Comparison of ENCODE assay signal across 13 mouse cellular contexts in genomic region chr10:4325562-4325961, GRCm38 (mm10). TPM values are rescaled to one million over a fixed set of nuclear protein-coding genes. Genes with fewer than 3 reads are reported as not detected.
DNase-seq lines count a peak whose midpoint lies in the region; ATAC-seq and TF ChIP-seq lines count a peak whose summit lies in the region.
"Had no signal": no experiment of that assay in that cellular context is flagged by ENCODE, and none has a peak within 500 bp of the region (broad histone marks: within the 10 kb centered on the region; RNA-seq: fewer than 3 reads in every experiment).

No protein-coding gene starts in this region.

- peak; percentile 59; the same call in 1 of the 2 replicates for ATAC-seq in intestine, embryonic 14.5 days (replicated peaks; ENCODE audit: low FRiP score, low TSS enrichment, low read depth)
- no peak for ATAC-seq in intestine, postnatal 0 days
- ATAC-seq in neural tube, embryonic 13.5 days (ENCODE audit: low read depth): no peak
- ATAC-seq: hindbrain, embryonic 16.5 days had no signal

- H3K9ac ChIP-seq in intestine, embryonic 14.5 days (ENCODE audit: low read length): no peak overlapping the region
- H3K9ac ChIP-seq in intestine, postnatal 0 days (ENCODE audit: low read depth, low read length): no peak overlapping the region
- no peak overlapping the region for H3K9ac ChIP-seq in neural tube, embryonic 13.5 days
- H3K9ac ChIP-seq: liver, embryonic 14.5 days had no signal

- H3K4me1 ChIP-seq in intestine, embryonic 14.5 days (replicated peaks; ENCODE audit: control insufficient read depth, insufficient read depth, low read length): peaks cover 14% of the 10 kb centered on the region
- H3K4me1 ChIP-seq in intestine, postnatal 0 days (replicated peaks; ENCODE audit: control insufficient read depth, insufficient read depth, low read length): no peaks in the 10 kb centered on the region
- peaks cover 25% of the 10 kb centered on the region for H3K4me1 ChIP-seq in neural tube, embryonic 13.5 days (replicated peaks)
- H3K4me1 ChIP-seq in cerebellum, adult 2 months (ENCODE audit: control insufficient read depth, insufficient read depth, low read length): peaks cover 3% of the 10 kb centered on the region

- H3K36me3 ChIP-seq in intestine, embryonic 14.5 days (ENCODE audit: control insufficient read depth, insufficient read depth, low read length): no peaks in the 10 kb centered on the region
- H3K36me3 ChIP-seq in intestine, postnatal 0 days (ENCODE audit: control insufficient read depth, insufficient read depth): no peaks in the 10 kb centered on the region
- H3K36me3 ChIP-seq in neural tube, embryonic 13.5 days: no peaks in the 10 kb centered on the region

- TF ChIP-seq CTCF in intestine, postnatal 0 days (IDR thresholded peaks at IDR 0.05; ENCODE audit: low read depth): no peak
- no peak for TF ChIP-seq CTCF in cerebellum, adult 2 months (IDR thresholded peaks at IDR 0.05; ENCODE audit: borderline replicate concordance, insufficient read depth, low read depth, low read length)

- no peaks in the 10 kb centered on the region for H3K27me3 ChIP-seq in intestine, embryonic 14.5 days (replicated peaks; ENCODE audit: control insufficient read depth, insufficient read depth, low read length)
- no peaks in the 10 kb centered on the region for H3K27me3 ChIP-seq in intestine, postnatal 0 days (replicated peaks; ENCODE audit: control insufficient read depth, insufficient read depth, low read length)
- no peaks in the 10 kb centered on the region for H3K27me3 ChIP-seq in neural tube, embryonic 13.5 days
- no peaks in the 10 kb centered on the region for H3K27me3 ChIP-seq in cerebellum, adult 2 months (ENCODE audit: control insufficient read depth, insufficient read depth, low read length)

- TF ChIP-seq POLR2A in cerebellum, adult 2 months (IDR thresholded peaks at IDR 0.05; ENCODE audit: borderline replicate concordance, insufficient read depth, low read length): no peak

- H3K4me2 ChIP-seq in intestine, embryonic 14.5 days (ENCODE audit: low read length): no peak overlapping the region
- H3K4me2 ChIP-seq in intestine, postnatal 0 days (replicated peaks; ENCODE audit: low read depth): no peak overlapping the region
- no peak overlapping the region for H3K4me2 ChIP-seq in neural tube, embryonic 13.5 days

- no peak overlapping the region for H3K4me3 ChIP-seq in intestine, embryonic 14.5 days (ENCODE audit: low read depth, low read length)
- H3K4me3 ChIP-seq in intestine, postnatal 0 days (ENCODE audit: low read depth, low read length): no peak overlapping the region
- H3K4me3 ChIP-seq in neural tube, embryonic 13.5 days: no peak overlapping the region
- no peak overlapping the region for H3K4me3 ChIP-seq in cerebellum, adult 2 months (replicated peaks; ENCODE audit: insufficient read depth, low read depth, low read length)

- peak; percentile 27 for DNase-seq in adrenal gland, adult 2 months
- DNase-seq in adrenal gland, postnatal 4 days (ENCODE audit: low spot score in 2 of 2): no peak
- DNase-seq in intestine, embryonic 14.5 days (ENCODE audit: low spot score): no peak
- no peak for DNase-seq in neural tube, embryonic 10.5 days (ENCODE audit: extremely low spot score, low spot score)
- DNase-seq in frontal cortex, postnatal 36 days (ENCODE audit: low spot score in 2 of 2): no peak
- no peak for DNase-seq in cerebellum, adult 2 months
- DNase-seq: cerebellum, postnatal 10 days; layer of hippocampus, postnatal 36 days; thymus, adult 2 months had no signal

- 21% methylated on average over 5 of the region's 5 CpGs for WGBS in intestine, embryonic 14.5 days
- 34% methylated on average over 5 of the region's 5 CpGs for WGBS in intestine, postnatal 0 days
- WGBS in neural tube, embryonic 13.5 days: 54% methylated on average over 5 of the region's 5 CpGs
- WGBS in cerebellum, adult 2 months: 85% methylated on average over 5 of the region's 5 CpGs

- peak overlapping the region; percentile 73 for H3K27ac ChIP-seq in intestine, embryonic 14.5 days (ENCODE audit: low read depth)
- H3K27ac ChIP-seq in intestine, postnatal 0 days (ENCODE audit: low read depth, low read length): no peak overlapping the region
- peak overlapping the region; percentile 6; the same call in 1 of the 2 replicates for H3K27ac ChIP-seq in neural tube, embryonic 13.5 days (replicated peaks)
- no peak overlapping the region for H3K27ac ChIP-seq in cerebellum, adult 2 months (ENCODE audit: insufficient read depth, low read length)
- H3K27ac ChIP-seq: liver, embryonic 14.5 days had no signal

- no peaks in the 10 kb centered on the region for H3K9me3 ChIP-seq in intestine, embryonic 14.5 days (ENCODE audit: control insufficient read depth, low read length)
- H3K9me3 ChIP-seq in intestine, postnatal 0 days (ENCODE audit: control insufficient read depth): no peaks in the 10 kb centered on the region
- H3K9me3 ChIP-seq in neural tube, embryonic 13.5 days: no peaks in the 10 kb centered on the region

RNA-seq across cellular contexts. Expression of gene Akap12, which starts 59.4 kb away (rescaled TPM):
- 10 to 100 TPM; 17.1 to 21.8 TPM for total RNA-seq in adrenal gland, adult 2 months (2021)
- polyA plus RNA-seq in adrenal gland, adult 2 months (2012; rRNA removed): 1.6 and 1.9 TPM in 2 replicates
- total RNA-seq in adrenal gland, postnatal 4 days (2021): 10 to 100 TPM; 58.7 to 74.8 TPM
- polyA plus RNA-seq in intestine, embryonic 14.5 days (2014; fragmentation: Nextera tagmentation; extraction: Ambion mirVana): 50.9 and 55.2 TPM in 2 replicates
- 15.4 and 16.7 TPM in 2 replicates for polyA plus RNA-seq in intestine, postnatal 0 days (2015; fragmentation: Nextera tagmentation; extraction: Ambion mirVana)
- polyA plus RNA-seq in neural tube, embryonic 13.5 days (2015; fragmentation: Nextera tagmentation; extraction: Ambion mirVana): 78.6 and 80.2 TPM in 2 replicates
- 36.2 and 38.4 TPM in 2 replicates for polyA plus RNA-seq in cerebellum, adult 2 months (2012; rRNA removed)

Comparison
In these comparisons a context has a peak if more than half of its experiments do, and no peak if none do; other contexts are left out.
1. H3K27ac ChIP-seq: peak in intestine, embryonic 14.5 days (single experiment) and neural tube, embryonic 13.5 days (single experiment); none in intestine, postnatal 0 days (single experiment) and cerebellum, adult 2 months (single experiment).